Mouse (Mus musculus) gastrocnemius, adult 2 months (tissue): ENCODE results near the gene E4f1. TPM values are rescaled to one million over a fixed set of nuclear protein-coding genes. Genes with fewer than 3 reads are reported as not detected.

ENCODE experiments used
- DNase-seq: peaks from one replicate; pipeline ENCODE4 v3.0.0; 2022
- H3K27ac ChIP-seq: fragments of 200-600 bp; 2 replicates; pipeline ENCODE4 v1.8.1; 2022; ENCODE audit warnings: mild to moderate bottlenecking
- H3K4me3 ChIP-seq: fragments of 200-600 bp; 2 replicates; pipeline ENCODE4 v1.8.1; 2022; ENCODE audit warnings: mild to moderate bottlenecking, moderate library complexity
- CTCF ChIP-seq: fragments of 200-600 bp; IDR thresholded peaks from 2 replicates; pipeline ENCODE4 v1.8.1; 2022; ENCODE audit warnings: antibody characterized with exemption, mild to moderate bottlenecking, moderate library complexity
- intact Hi-C: fragments of 180-260 bp; cut with DNase I; formaldehyde crosslinking; loops from one replicate; pipeline ENCODE4 v1.15.1; 2025
- total RNA-seq, 2 experiments: library from RNA; stranded (reverse); gene quantifications; 2 replicates each; pipeline ENCODE4 v1.2.3; 2021

E4f1 gene
- total RNA-seq, 2 experiments from 2014 or later, result 11.4 to 16.5 TPM

- no peak overlapping the region for H3K27ac ChIP-seq
- peak overlapping the region; percentile 96 for H3K4me3 ChIP-seq
- intact Hi-C loops, result loop anchor here (5.0 kb wide), 1 partner anchor 36 kb away; no protein-coding TSS in a partner anchor
- DNase-seq, result no peak
- no peak for TF ChIP-seq CTCF
Observed at GRCm38 (mm10) chr17:24416051-24416652, 54.0 kb downstream of the E4f1 start.

- Histone ChIP-seq H3K27ac (peak overlapping the region; percentile 95), H3K4me3 (peak overlapping the region; percentile 96)
- intact Hi-C loops, result loop anchor here (5.0 kb wide), 1 partner anchor 37 kb away; no protein-coding TSS in a partner anchor
- no peak for DNase-seq
- TF ChIP-seq CTCF, result no peak
Observed at GRCm38 (mm10) chr17:24415011-24415410, 55.1 kb downstream of the E4f1 start.

GRCm38 (mm10) chr17:24414230-24414976, 55.7 kb downstream of the E4f1 start, which contains the start of gene Rnps1:
Gene Rnps1 (plus strand): TSS chr17:24414565.
- no peak for TF ChIP-seq CTCF
- DNase-seq, result peak; percentile 96
- peak within 1 kb of the TSS; percentile 96 for H3K27ac ChIP-seq
- peak within 1 kb of the TSS; percentile 96 for H3K4me3 ChIP-seq
- intact Hi-C loops, result no loop called here

GRCm38 (mm10) chr17:24413557-24414211, 56.4 kb downstream of the E4f1 start:
- intact Hi-C loops, result no loop called here
- TF ChIP-seq CTCF, result peak; percentile 14; the same call in 1 of the 2 replicates
- DNase-seq, result no peak

GRCm38 (mm10) chr17:24407116-24407803, 62.9 kb downstream of the E4f1 start:
- no peak for TF ChIP-seq CTCF
- DNase-seq, result no peak
- H3K27ac ChIP-seq, result no peak overlapping the region
- H3K4me3 ChIP-seq, result no peak overlapping the region
- intact Hi-C loops, result no loop called here

More at GRCm38 (mm10) chr17:24413557-24414211, 56.4 kb downstream of the E4f1 start:
- peak overlapping the region; percentile 96 for H3K4me3 ChIP-seq
- peak overlapping the region; percentile 96 for H3K27ac ChIP-seq

- intact Hi-C loops, result no loop called here
- TF ChIP-seq CTCF, result no peak
- no peak overlapping the region for H3K27ac ChIP-seq
- H3K4me3 ChIP-seq, result no peak overlapping the region
- no peak for DNase-seq
Observed at GRCm38 (mm10) chr17:24402371-24402770, 67.7 kb downstream of the E4f1 start.

- Histone ChIP-seq H3K27ac (no peak overlapping the region), H3K4me3 (no peak overlapping the region)
- TF ChIP-seq CTCF, result no peak
- intact Hi-C loops, result loop anchor here (5.0 kb wide), 1 partner anchor 222 kb away; no protein-coding TSS in a partner anchor
- peak; percentile 51 for DNase-seq
Observed at GRCm38 (mm10) chr17:24394456-24394855, 75.7 kb downstream of the E4f1 start.

Other genes with a start within 250 kb of the E4f1 start
- gene Tedc2, start 249.5 kb downstream of the E4f1 start, total RNA-seq, result 1 to 10 TPM; 1.4 to 2.5 TPM
- under 1 TPM; 0.41 to 0.64 TPM for gene Ccnf, start 218.8 kb downstream of the E4f1 start, total RNA-seq
- gene Abca17, start 119.2 kb downstream of the E4f1 start, total RNA-seq, result not detected
- 1 to 10 TPM; 6.8 to 7.9 TPM for gene Abca3, start 118.4 kb downstream of the E4f1 start, total RNA-seq
- gene Rnps1, start 55.7 kb downstream of the E4f1 start, total RNA-seq, result 10 to 100 TPM; 51.9 TPM
- gene Eci1, start 43.7 kb downstream of the E4f1 start, total RNA-seq, result 100 to 1,000 TPM; 112 to 209 TPM
- gene Dnase1l2, start 27.2 kb downstream of the E4f1 start, total RNA-seq, result 1 to 10 TPM; 1.4 to 2.2 TPM
- gene Pgp, start 79 bp upstream of the E4f1 start, total RNA-seq, result 10 to 100 TPM; 50.8 to 56.3 TPM
- gene Bricd5, start 3.6 kb upstream of the E4f1 start, total RNA-seq, result not detected
- gene Mlst8, start 8.8 kb upstream of the E4f1 start, total RNA-seq, result 10 to 100 TPM; 12.1 to 14.8 TPM
- under 1 TPM in 1 of 2 experiments, not detected in 1; 0.08 TPM for gene Caskin1, start 18.3 kb upstream of the E4f1 start, total RNA-seq
- 10 to 100 TPM; 27.3 to 35.2 TPM for gene Traf7, start 57.6 kb upstream of the E4f1 start, total RNA-seq
- not detected for gene Rab26, start 63.9 kb upstream of the E4f1 start, total RNA-seq
- gene Pkd1, start 79.5 kb upstream of the E4f1 start, total RNA-seq, result 10 to 100 TPM; 18.3 to 25.0 TPM
- 10 to 100 TPM; 84.9 to 90.4 TPM for gene Tsc2, start 162.3 kb upstream of the E4f1 start, total RNA-seq
- 1 to 10 TPM; 2.6 to 3.4 TPM for gene Nthl1, start 162.4 kb upstream of the E4f1 start, total RNA-seq
- 10 to 100 TPM; 27.8 to 52.9 TPM for gene Slc9a3r2, start 180.0 kb upstream of the E4f1 start, total RNA-seq
- gene Npw, start 188.1 kb upstream of the E4f1 start, total RNA-seq, result not detected
- gene Zfp598, start 199.4 kb upstream of the E4f1 start, total RNA-seq, result 10 to 100 TPM; 22.1 to 24.5 TPM
- not detected for gene Syngr3, start 219.6 kb upstream of the E4f1 start, total RNA-seq
- 10 to 100 TPM; 32.8 to 37.5 TPM for gene Gfer, start 225.8 kb upstream of the E4f1 start, total RNA-seq
- gene Noxo1, start 225.9 kb upstream of the E4f1 start, total RNA-seq, result under 1 TPM; 0.56 to 0.74 TPM
- 10 to 100 TPM; 15.5 to 16.7 TPM for gene Tbl3, start 237.3 kb upstream of the E4f1 start, total RNA-seq
- not detected for gene Rnf151, start 247.8 kb upstream of the E4f1 start, total RNA-seq
- gene Rps2, start 247.8 kb upstream of the E4f1 start, total RNA-seq, result 100 to 1,000 TPM; 508 to 641 TPM